Mouse (Mus musculus): ENCODE data around the gene Fam120b.

Gene Fam120b

DNA sequence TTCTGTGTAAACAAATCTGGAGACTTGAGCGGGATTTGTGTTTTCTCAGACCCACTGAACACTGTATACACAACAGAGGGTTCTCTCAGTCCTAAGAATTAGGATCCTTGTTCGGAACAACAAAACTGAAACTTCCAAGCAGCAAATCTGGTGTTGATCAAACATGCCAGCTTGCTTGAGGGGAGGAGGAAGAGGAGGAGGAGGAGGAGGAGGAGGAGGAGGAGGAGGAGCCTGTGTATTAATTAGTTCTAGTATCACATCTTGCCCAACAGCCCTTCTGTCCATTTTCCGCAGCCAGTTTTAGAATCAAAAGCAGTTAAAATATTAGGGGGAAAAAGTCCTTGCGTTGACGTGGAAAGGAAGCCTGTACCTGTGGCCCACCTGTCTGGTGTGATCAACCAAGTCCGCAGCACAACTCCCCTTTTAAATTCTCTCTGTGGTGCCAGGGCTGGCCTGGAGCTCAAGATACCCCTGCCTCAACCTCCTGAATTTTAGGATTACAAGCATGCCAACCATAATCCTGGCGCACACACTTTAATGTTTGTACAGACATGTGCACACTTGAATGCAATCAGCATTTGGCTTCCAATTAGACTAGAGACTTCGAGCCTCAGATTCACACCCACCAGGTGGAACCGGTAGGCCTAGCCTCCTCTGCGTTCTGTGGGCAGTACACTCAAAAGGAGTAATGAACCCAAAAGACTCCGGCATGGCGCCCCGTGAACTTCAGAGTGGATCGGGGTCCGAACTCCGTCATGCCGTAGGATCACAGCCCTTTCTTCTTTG lies 16.1 kb upstream of the Fam120b start:
- in situ Hi-C loops (cut with MseI, MboI), result loop anchor here (25.0 kb wide), 1 partner anchor 318 kb away; no protein-coding TSS in a partner anchor

- in situ Hi-C loops (cut with MseI, MboI), result loop anchor here (25.0 kb wide), 1 partner anchor 318 kb away; no protein-coding TSS in a partner anchor
Measured at GRCm38 (mm10) chr17:15380641-15381051, 15.4 kb upstream of the Fam120b start.

GRCm38 (mm10) chr17:15381092-15381860 lies 14.7 kb upstream of the Fam120b start:
- in situ Hi-C loops (cut with MseI, MboI), result loop anchor here (25.0 kb wide), 1 partner anchor 319 kb away; no protein-coding TSS in a partner anchor

GRCm38 (mm10) chr17:15381869-15382660 lies 13.9 kb upstream of the Fam120b start:
- in situ Hi-C loops (cut with MseI, MboI), result loop anchor here (25.0 kb wide), 1 partner anchor 320 kb away; no protein-coding TSS in a partner anchor

- in situ Hi-C loops (cut with MseI, MboI), result loop anchor here (25.0 kb wide), 1 partner anchor 321 kb away; no protein-coding TSS in a partner anchor
Measured at GRCm38 (mm10) chr17:15383360-15383759, 12.6 kb upstream of the Fam120b start.

GRCm38 (mm10) chr17:15388892-15389291 lies 7.1 kb upstream of the Fam120b start:
- in situ Hi-C loops (cut with MseI, MboI), result loop anchor here (25.0 kb wide), 1 partner anchor 327 kb away; no protein-coding TSS in a partner anchor

DNA sequence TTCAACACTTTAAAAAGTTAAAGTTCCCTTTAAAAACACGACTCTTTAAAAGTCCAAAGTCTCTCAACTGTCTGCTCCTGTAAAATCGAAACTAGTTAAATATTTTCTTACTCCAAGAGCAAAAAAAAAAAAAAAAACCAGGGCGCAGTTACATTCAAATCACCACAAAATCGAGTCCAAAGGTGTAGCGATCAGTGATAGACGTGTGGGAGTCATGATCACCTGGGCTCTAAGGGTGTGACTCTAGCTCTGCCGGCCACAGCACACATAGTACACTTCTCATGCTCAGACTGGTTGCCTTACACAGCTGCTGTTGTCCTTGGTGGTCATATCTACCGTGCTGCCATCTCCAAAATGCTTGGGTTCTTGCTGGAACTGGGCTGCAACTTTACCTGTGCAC lies 6.6 kb upstream of the Fam120b start:
- in situ Hi-C loops (cut with MseI, MboI), result loop anchor here (25.0 kb wide), 1 partner anchor 327 kb away; no protein-coding TSS in a partner anchor

DNA sequence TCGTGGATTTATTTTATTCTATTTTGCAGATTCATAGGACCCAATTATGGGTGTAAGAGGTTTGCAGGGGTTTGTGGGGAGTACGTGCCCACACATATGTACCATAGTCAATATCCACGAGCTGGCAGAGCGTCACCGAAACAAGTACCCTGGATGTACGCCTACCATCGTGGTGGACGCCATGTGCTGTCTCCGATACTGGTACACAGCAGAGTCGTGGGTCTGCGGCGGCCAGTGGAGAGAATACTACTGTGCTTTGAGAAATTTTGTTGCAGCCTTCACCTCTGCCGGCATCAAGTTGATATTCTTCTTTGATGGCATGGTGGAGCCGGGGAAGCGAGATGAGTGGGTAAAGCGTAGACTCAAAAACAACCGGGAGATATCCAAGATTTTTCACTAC lies 5.7 kb downstream of the Fam120b start:
- in situ Hi-C loops (cut with MseI, MboI), result loop anchor here in 1 of 2 experiments (5.0 kb wide), 1 partner anchor 71 kb away; no protein-coding TSS in a partner anchor

DNA sequence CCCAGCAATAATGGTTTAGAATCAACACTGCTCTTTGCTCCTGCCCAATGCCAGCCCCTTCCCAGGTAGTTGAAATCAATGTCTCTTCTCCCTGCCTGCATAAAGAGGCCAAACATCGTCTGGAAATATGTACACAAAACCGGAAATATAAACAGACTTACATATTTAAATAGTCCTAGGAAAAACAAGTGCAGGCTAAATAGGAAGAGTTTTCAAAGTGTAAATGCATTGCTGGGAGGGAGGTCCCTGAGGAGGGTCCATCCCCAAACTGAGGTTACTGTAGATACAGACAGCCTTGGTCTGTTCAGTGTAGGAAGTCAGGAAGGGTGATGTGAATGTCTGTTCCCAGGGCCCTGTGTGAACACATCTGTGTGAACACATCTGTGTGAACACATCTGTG lies 10.6 kb downstream of the Fam120b start:
- in situ Hi-C loops (cut with MseI, MboI), result no loop called here

GRCm38 (mm10) chr17:15409261-15409660 lies 13.3 kb downstream of the Fam120b start:
- in situ Hi-C loops (cut with MseI, MboI), result no loop called here

GRCm38 (mm10) chr17:15410861-15411260 lies 14.9 kb downstream of the Fam120b start:
- in situ Hi-C loops (cut with MseI, MboI), result no loop called here

GRCm38 (mm10) chr17:15416596-15417215 lies 20.7 kb downstream of the Fam120b start:
- in situ Hi-C loops (cut with MseI, MboI), result no loop called here

DNA sequence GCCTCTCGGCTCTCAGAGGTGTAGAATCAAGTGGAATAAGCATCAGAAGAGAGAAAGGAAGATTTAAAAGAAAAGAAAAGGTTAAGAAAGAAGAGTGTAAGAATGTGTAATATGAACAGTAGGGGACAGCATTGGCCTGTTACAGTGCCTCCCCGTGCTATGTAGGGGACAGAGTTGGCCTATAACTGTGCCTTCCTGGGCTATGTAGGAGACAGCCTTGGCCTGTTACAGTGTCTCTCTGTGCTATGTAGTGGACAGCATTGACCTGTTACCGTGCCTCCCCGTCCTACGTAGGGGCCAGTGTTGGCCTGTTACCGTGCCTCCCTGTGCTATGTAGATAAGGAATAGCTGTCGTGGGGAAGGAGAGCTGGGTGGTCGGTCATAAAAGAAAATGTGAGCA lies 23.5 kb downstream of the Fam120b start:
- in situ Hi-C loops (cut with MseI, MboI), result no loop called here

DNA sequence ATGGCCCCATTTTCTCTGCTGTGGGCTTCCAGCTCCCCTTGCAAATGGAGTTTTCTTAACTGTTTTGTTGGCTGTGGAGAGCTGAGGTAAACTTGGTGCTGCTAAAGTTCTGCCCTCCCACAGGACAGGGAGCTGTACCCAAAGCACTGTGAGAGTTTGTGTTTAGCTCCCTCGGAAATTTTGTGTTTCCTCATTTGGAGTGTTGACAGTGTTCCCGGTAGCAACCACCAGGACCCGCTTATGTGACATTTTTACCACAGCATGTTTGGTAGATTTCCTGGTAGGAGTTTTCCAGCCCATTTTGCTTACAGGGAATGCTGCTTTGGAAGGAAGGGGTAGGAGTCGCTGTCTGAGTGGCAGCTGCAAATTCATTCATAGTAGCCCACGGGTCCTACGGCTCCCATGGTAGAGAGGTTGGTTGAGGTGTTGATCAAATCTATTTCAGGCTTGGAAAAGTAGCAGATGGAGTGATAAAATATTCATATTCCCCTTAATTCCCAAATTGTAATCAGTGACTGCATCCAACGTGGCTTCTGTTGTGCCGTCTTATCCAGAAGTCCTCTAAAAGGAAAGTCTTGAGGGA lies 24.1 kb downstream of the Fam120b start:
- in situ Hi-C loops (cut with MseI, MboI), result no loop called here

DNA sequence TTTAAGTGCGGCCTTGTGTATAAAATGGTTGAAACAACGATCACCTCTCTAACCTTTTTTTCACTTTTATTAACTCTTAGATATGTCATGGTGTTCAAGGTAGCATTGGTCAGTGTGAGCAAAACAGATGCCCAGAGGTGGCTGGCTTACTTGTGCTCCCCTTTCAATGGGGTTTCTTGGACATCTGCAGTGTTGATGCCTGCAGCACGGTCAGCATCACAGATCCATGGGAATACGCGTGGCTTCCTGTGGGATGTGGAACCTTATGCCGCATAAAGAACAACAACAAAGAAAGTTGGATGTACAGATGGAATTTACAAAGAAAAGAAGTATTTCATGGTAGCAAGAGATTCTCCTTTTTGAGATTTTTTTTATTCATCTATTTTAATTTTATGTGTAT lies 25.4 kb downstream of the Fam120b start:
- in situ Hi-C loops (cut with MseI, MboI), result no loop called here

- in situ Hi-C loops (cut with MseI, MboI), result no loop called here
Measured at GRCm38 (mm10) chr17:15422666-15423065, 26.7 kb downstream of the Fam120b start.

DNA sequence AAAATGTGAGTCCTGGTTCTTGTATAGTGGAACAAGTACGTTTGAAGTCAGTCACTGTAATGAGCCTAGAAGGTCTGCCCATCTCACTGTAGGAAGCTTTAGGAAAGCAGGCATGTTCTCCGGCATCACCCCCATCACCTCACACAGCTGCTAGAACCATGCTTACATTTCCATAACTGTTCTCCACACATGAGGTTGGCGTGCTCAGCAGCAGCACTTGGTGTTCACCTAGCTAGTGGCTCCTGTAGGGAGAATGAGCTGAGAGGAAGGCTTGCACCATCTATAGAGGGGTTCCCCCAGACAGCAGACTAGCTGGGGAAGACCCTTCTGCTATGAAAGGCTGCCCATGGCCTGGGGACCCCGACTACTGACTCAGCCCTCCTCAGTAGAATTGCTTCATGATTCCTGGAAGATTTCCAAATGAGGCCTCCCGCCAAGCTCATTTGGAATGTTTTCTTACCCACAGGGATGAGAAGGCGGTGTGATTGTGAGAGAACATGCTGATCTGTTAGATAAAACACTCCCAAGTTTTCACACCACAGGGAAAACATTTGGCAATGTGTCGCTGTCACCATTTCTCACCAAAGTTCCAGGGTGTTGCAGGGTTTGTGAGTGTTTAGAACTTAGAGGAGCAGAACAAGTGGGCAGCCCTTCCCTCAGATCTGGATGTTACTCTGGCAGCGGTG lies 27.2 kb downstream of the Fam120b start:
- in situ Hi-C loops (cut with MseI, MboI), result no loop called here

GRCm38 (mm10) chr17:15425931-15426330 lies 29.9 kb downstream of the Fam120b start:
- in situ Hi-C loops (cut with MseI, MboI), result no loop called here

- in situ Hi-C loops (cut with MseI, MboI), result no loop called here
Measured at GRCm38 (mm10) chr17:15429451-15429850, 33.4 kb downstream of the Fam120b start.

- in situ Hi-C loops (cut with MseI, MboI), result no loop called here
Measured at GRCm38 (mm10) chr17:15429937-15430336, 33.9 kb downstream of the Fam120b start.
